Mouse (Mus musculus) MEL (cell line): ENCODE data around the gene Slc6a16. TPM values are rescaled to one million over a fixed set of nuclear protein-coding genes. Genes with fewer than 3 reads are reported as not detected.

Experiments
- DNase-seq: peaks from one replicate; pipeline ENCODE4 v3.0.0; 2011; ENCODE audit warnings: low read depth, low spot score
- H3K27ac ChIP-seq: 2 replicates; pipeline ENCODE4 v1.5.1; 2012; ENCODE audit warnings: low read depth, mild to moderate bottlenecking, control low read depth, low read length, moderate library complexity; ENCODE audit not compliant: control insufficient read depth
- H3K27me3 ChIP-seq, 2 experiments: fragments of 150-350 bp in 1 of 2; sonication (generic) in 1 of 2; 2 replicates each; pipeline ENCODE4 v1.6.1; 2012; ENCODE audit warnings: low read length in 2 of 2, mild to moderate bottlenecking in 2 of 2, improper control_type of control experiment in 1 of 2, moderate library complexity in 1 of 2; ENCODE audit not compliant: insufficient read depth in 2 of 2, control insufficient read depth in 1 of 2
- H3K36me3 ChIP-seq, 2 experiments: 2 replicates each; pipeline ENCODE4 v1.6.1; 2012 to 2014; ENCODE audit warnings: low read length in 2 of 2, improper control_type of control experiment in 1 of 2, inconsistent platforms in 1 of 2, mild to moderate bottlenecking in 1 of 2; ENCODE audit not compliant: insufficient read depth in 2 of 2, control insufficient read depth in 1 of 2
- H3K4me1 ChIP-seq, 2 experiments: fragments of 150-350 bp in 1 of 2; sonication (generic) in 1 of 2; 2 replicates each; pipeline ENCODE4 v1.6.1; 2012; ENCODE audit warnings: low read length in 2 of 2, improper control_type of control experiment in 1 of 2, mild to moderate bottlenecking in 1 of 2; ENCODE audit not compliant: insufficient read depth in 2 of 2, control insufficient read depth in 1 of 2
- H3K4me3 ChIP-seq, 2 experiments: fragments of 150-350 bp in 1 of 2; sonication (generic) in 1 of 2; 2 replicates each; pipeline ENCODE4 v1.5.1; 2012; ENCODE audit warnings: low read depth in 2 of 2, low read length in 2 of 2, mild to moderate bottlenecking in 2 of 2, moderate library complexity in 2 of 2, control low read depth in 1 of 2, improper control_type of control experiment in 1 of 2; ENCODE audit not compliant: control insufficient read depth in 1 of 2, insufficient read depth in 1 of 2
- H3K79me2 ChIP-seq: 2 replicates; pipeline ENCODE4 v1.6.1; 2012; ENCODE audit warnings: mild to moderate bottlenecking, low read length, moderate library complexity; ENCODE audit not compliant: control insufficient read depth, poor library complexity, insufficient read depth
- H3K9ac ChIP-seq: 2 replicates; pipeline ENCODE4 v1.6.1; 2012; ENCODE audit warnings: low read depth, mild to moderate bottlenecking, control low read depth, low read length, moderate library complexity; ENCODE audit not compliant: control insufficient read depth, poor library complexity, severe bottlenecking
- H3K9me3 ChIP-seq: fragments of 150-350 bp; sonication (generic); replicated peaks from 2 replicates; pipeline ENCODE4 v1.6.1; 2012; ENCODE audit warnings: mild to moderate bottlenecking, low read length, improper control_type of control experiment, moderate library complexity; ENCODE audit not compliant: insufficient read depth
- BHLHE40 ChIP-seq: IDR thresholded peaks from 2 replicates; pipeline ENCODE4 v1.6.1; 2012; ENCODE audit warnings: low read depth, mild to moderate bottlenecking, inconsistent platforms, low read length, improper control_type of control experiment, borderline replicate concordance
- E2F4 ChIP-seq: IDR thresholded peaks from 2 replicates; pipeline ENCODE4 v1.6.1; 2011; ENCODE audit warnings: low read depth, low read length, improper control_type of control experiment, borderline replicate concordance
- GABPA ChIP-seq: IDR thresholded peaks from 2 replicates; pipeline ENCODE4 v1.6.1; 2012; ENCODE audit warnings: low read depth, mild to moderate bottlenecking, inconsistent platforms, low read length, improper control_type of control experiment, moderate library complexity
- HCFC1 ChIP-seq: IDR thresholded peaks from 2 replicates; pipeline ENCODE4 v1.6.1; 2012; ENCODE audit warnings: low read depth, mild to moderate bottlenecking, inconsistent platforms, low read length, improper control_type of control experiment, moderate library complexity
- MAZ ChIP-seq: IDR thresholded peaks from 2 replicates; pipeline ENCODE4 v1.6.1; 2012; ENCODE audit warnings: low read depth, mild to moderate bottlenecking, inconsistent platforms, low read length, improper control_type of control experiment
- MXI1 ChIP-seq: IDR thresholded peaks from 2 replicates; pipeline ENCODE4 v1.6.1; 2011; ENCODE audit warnings: mild to moderate bottlenecking, low read depth, low read length, improper control_type of control experiment
- MYC ChIP-seq: IDR thresholded peaks from 2 replicates; pipeline ENCODE4 v1.6.1; 2011; ENCODE audit warnings: low read depth, mild to moderate bottlenecking, low read length, improper control_type of control experiment, moderate library complexity
- POLR2AphosphoS2 ChIP-seq: IDR thresholded peaks from 2 replicates; pipeline ENCODE4 v1.6.1; 2011; ENCODE audit warnings: low read length, improper control_type of control experiment
- POLR2AphosphoS5 ChIP-seq: IDR thresholded peaks from 2 replicates; pipeline ENCODE4 v1.6.1; 2012; ENCODE audit warnings: low read depth, borderline replicate concordance, mild to moderate bottlenecking, inconsistent platforms, low read length, moderate library complexity, mixed read lengths
- RCOR1 ChIP-seq: IDR thresholded peaks from 2 replicates; pipeline ENCODE4 v1.6.1; 2012; ENCODE audit warnings: low read depth, mild to moderate bottlenecking, inconsistent platforms, low read length, improper control_type of control experiment
- TBP ChIP-seq: IDR thresholded peaks from 2 replicates; pipeline ENCODE4 v1.8.0; 2011; ENCODE audit warnings: low read depth, low read length, improper control_type of control experiment
- ZMIZ1 ChIP-seq: IDR thresholded peaks from 2 replicates; pipeline ENCODE4 v1.6.1; 2012; ENCODE audit warnings: low read depth, mild to moderate bottlenecking, inconsistent platforms, low read length, improper control_type of control experiment, moderate library complexity
- ZNF384 ChIP-seq: IDR thresholded peaks from 2 replicates; pipeline ENCODE4 v1.6.1; 2012; ENCODE audit warnings: low read depth, mild to moderate bottlenecking, inconsistent platforms, low read length, improper control_type of control experiment
- polyA plus RNA-seq, 2 experiments: library from polyadenylated mRNA; stranded (reverse) in 1 of 2; unstranded in 1 of 2; fragments of >175 nt in 1 of 2; fragments of >200 nt in 1 of 2; gene quantifications; 2 replicates each; pipeline versions ENCODE4 v1.2.1 to v1.2.4; 2012; ENCODE audit warnings: low replicate concordance in 2 of 2, low read depth in 1 of 2; ENCODE audit not compliant: insufficient read length in 2 of 2, insufficient read depth in 1 of 2, missing spikeins in 1 of 2
- total RNA-seq: library from RNA; depleted of rRNA; stranded (reverse); fragments of 300-350 nt; gene quantifications from 2 replicates; pipeline ENCODE4 v1.2.3, GENCODE M21; 2012; rRNA removed

Gene Slc6a16
- total and polyA plus RNA-seq, 3 experiments = not detected

- H3K9ac ChIP-seq = no peak overlapping the region
- H3K27me3 ChIP-seq = no peaks in the 10 kb centered on the region
These were observed 75.7 kb downstream of the Slc6a16 start for GRCm38 (mm10) chr7:45316536-45316935.

GRCm38 (mm10) chr7:45322245-45322644 is 81.4 kb downstream of the Slc6a16 start:
- Histone ChIP-seq H3K36me3 (no peaks in the 10 kb centered on the region), H3K27ac (no peak overlapping the region), H3K9ac (no peak overlapping the region), H3K4me3 (no peak overlapping the region), H3K9me3 (no peaks in the 10 kb centered on the region), H3K27me3 (no peaks in the 10 kb centered on the region), H3K4me1 (no peaks in the 10 kb centered on the region), H3K79me2 (no peaks in the 10 kb centered on the region)
- DNase-seq = no peak
- TF ChIP-seq GABPA (no peak), HCFC1 (peak; percentile 55; the same call in 1 of the 2 replicates), ZMIZ1 (no peak)

More at GRCm38 (mm10) chr7:45316536-45316935, 75.7 kb downstream of the Slc6a16 start:
- H3K9me3 ChIP-seq = no peaks in the 10 kb centered on the region
- H3K4me3 ChIP-seq = no peak overlapping the region
- H3K4me1 ChIP-seq = no peaks in the 10 kb centered on the region
- H3K79me2 ChIP-seq = no peaks in the 10 kb centered on the region
- H3K27ac ChIP-seq = no peak overlapping the region
- TF ChIP-seq RCOR1 (no peak), ZNF384 (no peak), POLR2AphosphoS2 (no peak), E2F4 (no peak), BHLHE40 (no peak), MYC (no peak), TBP (no peak), POLR2AphosphoS5 (no peak), MXI1 (no peak), MAZ (no peak)
- H3K36me3 ChIP-seq = no peaks in the 10 kb centered on the region
- no peak for DNase-seq

Other genes starting within 250 kb of the Slc6a16 start
Only the 30 nearest of the 38 such genes appear.
- 3.3 and 3.5 TPM in 2 replicates for gene Prr12, start 188.2 kb upstream of the Slc6a16 start, total RNA-seq
- gene Prr12, start 188.2 kb upstream of the Slc6a16 start, polyA plus RNA-seq = 10 to 100 TPM in 1 of 2 experiments, not detected in 1; 32.1 TPM
- gene Nosip, start 178.7 kb upstream of the Slc6a16 start, total RNA-seq = 49.9 and 50.7 TPM in 2 replicates
- 10 to 100 TPM in 1 of 2 experiments, not detected in 1; 78.9 TPM for gene Nosip, start 178.7 kb upstream of the Slc6a16 start, polyA plus RNA-seq
- 7.5 and 7.7 TPM in 2 replicates for gene Prrg2, start 178.4 kb upstream of the Slc6a16 start, total RNA-seq
- 10 to 100 TPM in 1 of 2 experiments, not detected in 1; 16.9 TPM for gene Prrg2, start 178.4 kb upstream of the Slc6a16 start, polyA plus RNA-seq
- 16.0 and 29.3 TPM in 2 replicates for gene Rcn3, start 148.9 kb upstream of the Slc6a16 start, total RNA-seq
- 10 to 100 TPM in 1 of 2 experiments, not detected in 1; 43.0 TPM for gene Rcn3, start 148.9 kb upstream of the Slc6a16 start, polyA plus RNA-seq
- gene Fcgrt, start 137.2 kb upstream of the Slc6a16 start, total RNA-seq = 0.26 and 0.27 TPM in 2 replicates
- gene Fcgrt, start 137.2 kb upstream of the Slc6a16 start, polyA plus RNA-seq = 1 to 10 TPM in 1 of 2 experiments, not detected in 1; 1.7 TPM
- 2,482 and 2,708 TPM in 2 replicates for gene Rps11, start 116.6 kb upstream of the Slc6a16 start, total RNA-seq
- 1,000 to 10,000 TPM; 3,189 to 5,434 TPM for gene Rps11, start 116.6 kb upstream of the Slc6a16 start, polyA plus RNA-seq
- 2,773 and 3,160 TPM in 2 replicates for gene Rpl13a, start 112.3 kb upstream of the Slc6a16 start, total RNA-seq
- 1,000 to 10,000 TPM; 2,091 to 3,727 TPM for gene Rpl13a, start 112.3 kb upstream of the Slc6a16 start, polyA plus RNA-seq
- 0.69 and 3.9 TPM in 2 replicates for gene Gm45713, start 104.9 kb upstream of the Slc6a16 start, total RNA-seq
- gene Gm45713, start 104.9 kb upstream of the Slc6a16 start, polyA plus RNA-seq = not detected
- 9.5 and 13.0 TPM in 2 replicates for gene Flt3l, start 104.7 kb upstream of the Slc6a16 start, total RNA-seq
- 10 to 100 TPM in 1 of 2 experiments, not detected in 1; 35.4 TPM for gene Flt3l, start 104.7 kb upstream of the Slc6a16 start, polyA plus RNA-seq
- gene Pih1d1, start 86.8 kb upstream of the Slc6a16 start, total RNA-seq = 119 and 141 TPM in 2 replicates
- 100 to 1,000 TPM in 1 of 2 experiments, not detected in 1; 148 TPM for gene Pih1d1, start 86.8 kb upstream of the Slc6a16 start, polyA plus RNA-seq
- gene Aldh16a1, start 86.5 kb upstream of the Slc6a16 start, total RNA-seq = 33.9 and 34.0 TPM in 2 replicates
- 10 to 100 TPM in 1 of 2 experiments, not detected in 1; 61.6 TPM for gene Aldh16a1, start 86.5 kb upstream of the Slc6a16 start, polyA plus RNA-seq
- gene Slc17a7, start 77.1 kb upstream of the Slc6a16 start, total RNA-seq = 0.23 TPM in 2 replicates
- gene Slc17a7, start 77.1 kb upstream of the Slc6a16 start, polyA plus RNA-seq = 1 to 10 TPM in 1 of 2 experiments, not detected in 1; 1.0 TPM
- not detected in 2 replicates for gene Gfy, start 61.5 kb upstream of the Slc6a16 start, total RNA-seq
- gene Gfy, start 61.5 kb upstream of the Slc6a16 start, polyA plus RNA-seq = not detected
- gene Pth2, start 60.1 kb upstream of the Slc6a16 start, total RNA-seq = not detected in 2 replicates
- not detected for gene Pth2, start 60.1 kb upstream of the Slc6a16 start, polyA plus RNA-seq
- 0.16 and 0.27 TPM in 2 replicates for gene Ccdc155, start 36.2 kb upstream of the Slc6a16 start, total RNA-seq
- under 1 TPM in 1 of 2 experiments, not detected in 1; 0.38 TPM for gene Ccdc155, start 36.2 kb upstream of the Slc6a16 start, polyA plus RNA-seq
- 8.5 and 9.2 TPM in 2 replicates for gene Dkkl1, start 28.9 kb upstream of the Slc6a16 start, total RNA-seq
- 10 to 100 TPM in 1 of 2 experiments, not detected in 1; 32.0 TPM for gene Dkkl1, start 28.9 kb upstream of the Slc6a16 start, polyA plus RNA-seq
- 0.19 TPM in 1 of 2 replicates, not detected in the other for gene Tead2, start 25.3 kb upstream of the Slc6a16 start, total RNA-seq
- under 1 TPM in 1 of 2 experiments, not detected in 1; 0.38 TPM for gene Tead2, start 25.3 kb upstream of the Slc6a16 start, polyA plus RNA-seq
- 17.2 and 22.4 TPM in 2 replicates for gene Cd37, start 2.0 kb upstream of the Slc6a16 start, total RNA-seq
- 100 to 1,000 TPM in 1 of 2 experiments, not detected in 1; 111 TPM for gene Cd37, start 2.0 kb upstream of the Slc6a16 start, polyA plus RNA-seq
- not detected in 2 replicates for gene Slc6a21, start 36.4 kb downstream of the Slc6a16 start, total RNA-seq
- gene Slc6a21, start 36.4 kb downstream of the Slc6a16 start, polyA plus RNA-seq = not detected
- gene Trpm4, start 92.7 kb downstream of the Slc6a16 start, total RNA-seq = 4.5 and 4.8 TPM in 2 replicates
- 1 to 10 TPM in 1 of 2 experiments, not detected in 1; 6.9 TPM for gene Trpm4, start 92.7 kb downstream of the Slc6a16 start, polyA plus RNA-seq
- not detected in 2 replicates for gene Hrc, start 94.2 kb downstream of the Slc6a16 start, total RNA-seq
- gene Hrc, start 94.2 kb downstream of the Slc6a16 start, polyA plus RNA-seq = under 1 TPM in 1 of 2 experiments, not detected in 1; 0.22 TPM
- 3.0 and 3.4 TPM in 2 replicates for gene Ppfia3, start 125.9 kb downstream of the Slc6a16 start, total RNA-seq
- 1 to 10 TPM in 1 of 2 experiments, not detected in 1; 5.9 TPM for gene Ppfia3, start 125.9 kb downstream of the Slc6a16 start, polyA plus RNA-seq
- gene Lin7b, start 129.5 kb downstream of the Slc6a16 start, total RNA-seq = 1.3 and 1.4 TPM in 2 replicates
- gene Lin7b, start 129.5 kb downstream of the Slc6a16 start, polyA plus RNA-seq = 1 to 10 TPM in 1 of 2 experiments, not detected in 1; 3.8 TPM
- 260 and 272 TPM in 2 replicates for gene Snrnp70, start 154.7 kb downstream of the Slc6a16 start, total RNA-seq
- gene Snrnp70, start 154.7 kb downstream of the Slc6a16 start, polyA plus RNA-seq = 1,000 to 10,000 TPM in 1 of 2 experiments, 100 to 1,000 TPM in 1; 588 to 1,478 TPM
- gene Kcna7, start 164.6 kb downstream of the Slc6a16 start, total RNA-seq = 0.07 TPM in 1 of 2 replicates, not detected in the other
- gene Kcna7, start 164.6 kb downstream of the Slc6a16 start, polyA plus RNA-seq = under 1 TPM in 1 of 2 experiments, not detected in 1; 0.06 TPM
- gene Ntf5, start 172.6 kb downstream of the Slc6a16 start, total RNA-seq = 0.54 and 0.92 TPM in 2 replicates
- gene Ntf5, start 172.6 kb downstream of the Slc6a16 start, polyA plus RNA-seq = 1 to 10 TPM in 1 of 2 experiments, not detected in 1; 1.9 TPM
- gene Lhb, start 179.7 kb downstream of the Slc6a16 start, total RNA-seq = 0.19 TPM in 1 of 2 replicates, not detected in the other
- under 1 TPM in 1 of 2 experiments, not detected in 1; 0.28 TPM for gene Lhb, start 179.7 kb downstream of the Slc6a16 start, polyA plus RNA-seq
- gene Gys1, start 193.8 kb downstream of the Slc6a16 start, total RNA-seq = 12.8 and 15.0 TPM in 2 replicates
- 10 to 100 TPM in 1 of 2 experiments, not detected in 1; 46.9 TPM for gene Gys1, start 193.8 kb downstream of the Slc6a16 start, polyA plus RNA-seq
- 434 and 469 TPM in 2 replicates for gene Ruvbl2, start 197.0 kb downstream of the Slc6a16 start, total RNA-seq
- 100 to 1,000 TPM in 1 of 2 experiments, not detected in 1; 758 TPM for gene Ruvbl2, start 197.0 kb downstream of the Slc6a16 start, polyA plus RNA-seq
- gene Ftl1, start 218.8 kb downstream of the Slc6a16 start, total RNA-seq = 1,416 and 1,470 TPM in 2 replicates
- gene Ftl1, start 218.8 kb downstream of the Slc6a16 start, polyA plus RNA-seq = 1,000 to 10,000 TPM in 1 of 2 experiments, not detected in 1; 2,290 TPM